8 mouse cellular contexts compared by ENCODE assay signal in the genomic region with DNA sequence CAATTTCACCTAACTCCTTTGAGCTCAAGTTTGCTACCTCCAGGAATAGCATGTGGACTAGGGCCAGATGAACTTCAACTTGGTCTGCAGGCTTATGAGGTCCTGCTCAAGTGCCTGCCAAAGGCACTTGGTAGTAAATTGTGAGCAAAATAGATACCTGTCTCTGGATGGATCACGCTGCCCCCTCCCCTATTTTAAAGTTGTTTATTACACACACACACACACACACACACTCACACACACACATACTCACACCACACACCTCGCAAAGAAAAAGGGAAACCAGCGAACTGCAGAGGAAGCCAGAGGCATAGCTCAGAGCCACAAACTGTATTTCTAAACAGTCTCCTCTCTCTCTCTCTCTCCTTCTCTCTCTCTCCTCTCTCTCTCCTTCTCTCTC. TPM values are rescaled to one million over a fixed set of nuclear protein-coding genes. Genes with fewer than 3 reads are reported as not detected.
DNase-seq lines count a peak whose midpoint lies in the region; ATAC-seq lines count a peak whose summit lies in the region.

No protein-coding gene starts in this region.

- ATAC-seq in cerebellum, adult (ENCODE audit: insufficient number of reproducible peaks, low FRiP score, low TSS enrichment): no peak
- ATAC-seq in forebrain, embryonic 16.5 days: no peak
- ATAC-seq in kidney, embryonic 16.5 days (ENCODE audit: low FRiP score, low TSS enrichment): no peak
- no peak for ATAC-seq in neural tube, embryonic 13.5 days (ENCODE audit: low read depth)

- WGBS in forebrain, embryonic 16.5 days: 6% methylated on average over 3 of the region's 3 CpGs
- 11% methylated on average over 3 of the region's 3 CpGs for WGBS in kidney, embryonic 16.5 days
- WGBS in neural tube, embryonic 13.5 days: 0% methylated on average over 3 of the region's 3 CpGs

- peak overlapping the region; percentile 99 for H3K27ac ChIP-seq in forebrain, embryonic 16.5 days (ENCODE audit: low read length)
- no peak overlapping the region for H3K27ac ChIP-seq in kidney, embryonic 16.5 days (ENCODE audit: low read length)
- no peak overlapping the region for H3K27ac ChIP-seq in neural tube, embryonic 13.5 days (replicated peaks)

- peak overlapping the region; percentile 86 for H3K9ac ChIP-seq in forebrain, embryonic 16.5 days (replicated peaks; ENCODE audit: low read depth, low read length)
- H3K9ac ChIP-seq in kidney, embryonic 16.5 days (replicated peaks; ENCODE audit: low read length): no peak overlapping the region
- H3K9ac ChIP-seq in neural tube, embryonic 13.5 days: peak overlapping the region; percentile 83; the same call in 1 of the 2 replicates

- DNase-seq in cerebellum, adult 8-10 months: peak; percentile 32
- peak; percentile 36 to 41 for DNase-seq in B cell, adult 2 months
- DNase-seq in layer of hippocampus, postnatal 36 days: no peak
- DNase-seq in left cerebral cortex, postnatal 25 days (ENCODE audit: low spot score in 2 of 2): no peak

- intact Hi-C loops in left cerebral cortex, postnatal 25 days (cut with DNase I): loop anchor here (5.0 kb wide), 4 partner anchors 296 to 906 kb away; no protein-coding TSS in a partner anchor

- H3K4me1 ChIP-seq in forebrain, embryonic 16.5 days (replicated peaks; ENCODE audit: control insufficient read depth, insufficient read depth, low read length): peaks cover 51% of the 10 kb centered on the region
- peaks cover 55% of the 10 kb centered on the region for H3K4me1 ChIP-seq in kidney, embryonic 16.5 days (ENCODE audit: insufficient read depth, low read length)
- peaks cover 71% of the 10 kb centered on the region for H3K4me1 ChIP-seq in neural tube, embryonic 13.5 days (replicated peaks)

- no peaks in the 10 kb centered on the region for H3K36me3 ChIP-seq in forebrain, embryonic 16.5 days (ENCODE audit: control insufficient read depth, insufficient read depth)
- H3K36me3 ChIP-seq in kidney, embryonic 16.5 days (ENCODE audit: insufficient read depth, low read length): no peaks in the 10 kb centered on the region
- no peaks in the 10 kb centered on the region for H3K36me3 ChIP-seq in neural tube, embryonic 13.5 days

- H3K9me3 ChIP-seq in forebrain, embryonic 16.5 days (ENCODE audit: control insufficient read depth, low read length): no peaks in the 10 kb centered on the region
- H3K9me3 ChIP-seq in kidney, embryonic 16.5 days (ENCODE audit: low read length): no peaks in the 10 kb centered on the region
- H3K9me3 ChIP-seq in neural tube, embryonic 13.5 days: no peaks in the 10 kb centered on the region

- H3K4me2 ChIP-seq in forebrain, embryonic 16.5 days (ENCODE audit: low read length): peak overlapping the region; percentile 89
- H3K4me2 ChIP-seq in kidney, embryonic 16.5 days (replicated peaks; ENCODE audit: low read depth, low read length): peak overlapping the region; percentile 99
- peak overlapping the region; percentile 86 for H3K4me2 ChIP-seq in neural tube, embryonic 13.5 days

- H3K4me3 ChIP-seq in forebrain, embryonic 16.5 days (replicated peaks; ENCODE audit: low read length): peak overlapping the region; percentile 79
- peak overlapping the region; percentile 77; the same call in 1 of the 2 replicates for H3K4me3 ChIP-seq in kidney, embryonic 16.5 days (ENCODE audit: low read length)
- peak overlapping the region; percentile 58 for H3K4me3 ChIP-seq in neural tube, embryonic 13.5 days

- peaks cover 6% of the 10 kb centered on the region; the same call in 1 of the 2 replicates for H3K27me3 ChIP-seq in forebrain, embryonic 16.5 days (replicated peaks; ENCODE audit: control insufficient read depth, insufficient read depth, low read length)
- H3K27me3 ChIP-seq in kidney, embryonic 16.5 days (ENCODE audit: insufficient read depth, low read length): no peaks in the 10 kb centered on the region
- peaks cover 40% of the 10 kb centered on the region for H3K27me3 ChIP-seq in neural tube, embryonic 13.5 days

RNA-seq across cellular contexts. Expression of a gene that starts 2.1 kb away (rescaled TPM):
- not detected in 2 replicates for polyA plus RNA-seq in forebrain, embryonic 16.5 days (2015; fragmentation: Nextera tagmentation; extraction: Ambion mirVana)
- not detected in 2 replicates for polyA plus RNA-seq in kidney, embryonic 16.5 days (2015; fragmentation: Nextera tagmentation; extraction: Ambion mirVana)
- not detected in 2 replicates for polyA plus RNA-seq in neural tube, embryonic 13.5 days (2015; fragmentation: Nextera tagmentation; extraction: Ambion mirVana)
- not detected for total RNA-seq in layer of hippocampus, postnatal 36 days (2021)
- not detected for total RNA-seq in left cerebral cortex, postnatal 25 days (2021)

RNA-seq across cellular contexts. Expression of a gene that starts 2.5 kb away (rescaled TPM):
- 2.4 and 2.5 TPM in 2 replicates for polyA plus RNA-seq in forebrain, embryonic 16.5 days (2015; fragmentation: Nextera tagmentation; extraction: Ambion mirVana)
- polyA plus RNA-seq in kidney, embryonic 16.5 days (2015; fragmentation: Nextera tagmentation; extraction: Ambion mirVana): 0.84 and 0.94 TPM in 2 replicates
- polyA plus RNA-seq in neural tube, embryonic 13.5 days (2015; fragmentation: Nextera tagmentation; extraction: Ambion mirVana): 0.37 and 0.53 TPM in 2 replicates
- total RNA-seq in layer of hippocampus, postnatal 36 days (2021): 10 to 100 TPM; 55.3 to 66.4 TPM
- 10 to 100 TPM; 27.9 to 32.5 TPM for total RNA-seq in left cerebral cortex, postnatal 25 days (2021)

RNA-seq across cellular contexts. Expression of a gene that starts 54.0 kb away (rescaled TPM):
- 0.11 TPM in 1 of 2 replicates, not detected in the other for polyA plus RNA-seq in forebrain, embryonic 16.5 days (2015; fragmentation: Nextera tagmentation; extraction: Ambion mirVana)
- not detected in 2 replicates for polyA plus RNA-seq in kidney, embryonic 16.5 days (2015; fragmentation: Nextera tagmentation; extraction: Ambion mirVana)
- polyA plus RNA-seq in neural tube, embryonic 13.5 days (2015; fragmentation: Nextera tagmentation; extraction: Ambion mirVana): not detected in 2 replicates
- total RNA-seq in layer of hippocampus, postnatal 36 days (2021): under 1 TPM; 0.40 to 0.48 TPM
- not detected for total RNA-seq in left cerebral cortex, postnatal 25 days (2021)

Comparison
In these comparisons a context has a peak if more than half of its experiments do, and no peak if none do; other contexts are left out.
1. DNase-seq: peak in cerebellum, adult 8-10 months (single experiment) and B cell, adult 2 months (2 of 2); none in layer of hippocampus, postnatal 36 days (0 of 2) and left cerebral cortex, postnatal 25 days (0 of 2).
2. Peak in every context shown above with its lines, with median percentiles within 50 percentile points of each other: H3K4me2 ChIP-seq and H3K4me3 ChIP-seq.